Comparison of ENCODE assay signal across 15 mouse cellular contexts in genomic region chr5:114969064-114969463, GRCm38 (mm10). TPM values are rescaled to one million over a fixed set of nuclear protein-coding genes. Genes with fewer than 3 reads are reported as not detected.
A peak's percentile ranks its signal among the peaks of the same experiment; 100 is the strongest.
DNase-seq lines count a peak whose midpoint lies in the region; ATAC-seq and TF ChIP-seq lines count a peak whose summit lies in the region.
"Had no signal": no experiment of that assay in that cellular context is flagged by ENCODE, and none has a peak within 500 bp of the region (broad histone marks: within the 10 kb centered on the region; RNA-seq: fewer than 3 reads in every experiment).

No protein-coding gene starts in this region.

- H3K4me2 ChIP-seq in kidney, embryonic 14.5 days (replicated peaks; ENCODE audit: low read depth, low read length): peak overlapping the region; percentile 43
- H3K4me2 ChIP-seq in liver, embryonic 13.5 days: peak overlapping the region; percentile 46
- H3K4me2 ChIP-seq in hindbrain, embryonic 16.5 days (ENCODE audit: low read length): no peak overlapping the region

- H3K4me3 ChIP-seq in E14TG2a.4 (replicated peaks; ENCODE audit: low read length): peak overlapping the region; percentile 45
- peak overlapping the region; percentile 36 for H3K4me3 ChIP-seq in kidney, embryonic 14.5 days (ENCODE audit: low read length)
- peak overlapping the region; percentile 51 for H3K4me3 ChIP-seq in liver, embryonic 13.5 days (replicated peaks)
- no peak overlapping the region for H3K4me3 ChIP-seq in cerebellum, adult 2 months (replicated peaks; ENCODE audit: insufficient read depth, low read depth, low read length)
- no peak overlapping the region for H3K4me3 ChIP-seq in hindbrain, embryonic 16.5 days (ENCODE audit: low read length)
- H3K4me3 ChIP-seq: megakaryocyte, embryonic 14.5 days had no signal

- 5% methylated on average over 4 of the region's 4 CpGs for WGBS in kidney, embryonic 14.5 days
- 30% methylated on average over 4 of the region's 4 CpGs for WGBS in liver, embryonic 13.5 days (ENCODE audit: insufficient replicate concordance)
- 22% methylated on average over 4 of the region's 4 CpGs for WGBS in cerebellum, adult 2 months
- WGBS in hindbrain, embryonic 16.5 days: 9% methylated on average over 4 of the region's 4 CpGs

- H3K4me1 ChIP-seq in E14TG2a.4 (replicated peaks; ENCODE audit: low read depth, low read length): peaks cover 80% of the 10 kb centered on the region
- peaks cover 29% of the 10 kb centered on the region for H3K4me1 ChIP-seq in kidney, embryonic 14.5 days (ENCODE audit: control insufficient read depth, insufficient read depth, low read length)
- peaks cover 23% of the 10 kb centered on the region for H3K4me1 ChIP-seq in liver, embryonic 13.5 days (replicated peaks)
- 0 out of 2 replicates have a peak, but pooled peaks cover 5% of the 10 kb centered on the region for H3K4me1 ChIP-seq in cerebellum, adult 2 months (ENCODE audit: control insufficient read depth, insufficient read depth, low read length)
- H3K4me1 ChIP-seq in hindbrain, embryonic 16.5 days (ENCODE audit: control insufficient read depth, insufficient read depth, low read depth, low read length): no peaks in the 10 kb centered on the region

- 0 out of 2 replicates have a peak, but pooled peaks cover 6% of the 10 kb centered on the region for H3K27me3 ChIP-seq in E14TG2a.4 (ENCODE audit: insufficient read depth, low read length)
- no peaks in the 10 kb centered on the region for H3K27me3 ChIP-seq in kidney, embryonic 14.5 days (ENCODE audit: control insufficient read depth, insufficient read depth, low read length)
- H3K27me3 ChIP-seq in liver, embryonic 13.5 days: peaks cover 26% of the 10 kb centered on the region
- H3K27me3 ChIP-seq in cerebellum, adult 2 months (ENCODE audit: control insufficient read depth, insufficient read depth, low read length): no peaks in the 10 kb centered on the region
- H3K27me3 ChIP-seq in hindbrain, embryonic 16.5 days (replicated peaks; ENCODE audit: control insufficient read depth, insufficient read depth, low read length): peaks cover 10% of the 10 kb centered on the region

- peak overlapping the region; percentile 96 for H3K27ac ChIP-seq in kidney, embryonic 14.5 days (ENCODE audit: low read depth, low read length)
- H3K27ac ChIP-seq in liver, embryonic 13.5 days: peak overlapping the region; percentile 76
- no peak overlapping the region for H3K27ac ChIP-seq in cerebellum, adult 2 months (ENCODE audit: insufficient read depth, low read length)
- H3K27ac ChIP-seq in hindbrain, embryonic 16.5 days (ENCODE audit: low read depth, low read length): no peak overlapping the region

- peak; percentile 33 for ATAC-seq in kidney, embryonic 14.5 days (ENCODE audit: low FRiP score, low TSS enrichment)
- ATAC-seq in liver, embryonic 13.5 days (ENCODE audit: low read depth): no peak
- ATAC-seq in hindbrain, embryonic 16.5 days: no peak

- TF ChIP-seq CTCF in E14TG2a.4 (conservative IDR thresholded peaks at IDR 0.05; ENCODE audit: low read length): no peak
- no peak for TF ChIP-seq CTCF in cerebellum, adult 2 months (IDR thresholded peaks at IDR 0.05; ENCODE audit: borderline replicate concordance, insufficient read depth, low read depth, low read length)

- intact Hi-C loops in gastrocnemius, postnatal 36 days (cut with DNase I): no loop called here

- H3K9ac ChIP-seq in kidney, embryonic 14.5 days (ENCODE audit: low read depth, low read length): peak overlapping the region; percentile 62
- H3K9ac ChIP-seq in liver, embryonic 13.5 days: peak overlapping the region; percentile 68
- H3K9ac ChIP-seq in hindbrain, embryonic 16.5 days (ENCODE audit: low read depth, low read length): no peak overlapping the region

- no peaks in the 10 kb centered on the region for H3K9me3 ChIP-seq in E14TG2a.4 (ENCODE audit: low read length)
- no peaks in the 10 kb centered on the region for H3K9me3 ChIP-seq in kidney, embryonic 14.5 days (ENCODE audit: control insufficient read depth, low read length)
- H3K9me3 ChIP-seq in liver, embryonic 13.5 days (replicated peaks): no peaks in the 10 kb centered on the region
- no peaks in the 10 kb centered on the region for H3K9me3 ChIP-seq in hindbrain, embryonic 16.5 days (ENCODE audit: control insufficient read depth, low read length)
- H3K9me3 ChIP-seq: megakaryocyte, embryonic 14.5 days had no signal

- H3K36me3 ChIP-seq in E14TG2a.4 (ENCODE audit: insufficient read depth, low read length): no peaks in the 10 kb centered on the region
- H3K36me3 ChIP-seq in kidney, embryonic 14.5 days (ENCODE audit: control insufficient read depth, insufficient read depth, low read length): no peaks in the 10 kb centered on the region
- no peaks in the 10 kb centered on the region for H3K36me3 ChIP-seq in liver, embryonic 13.5 days
- H3K36me3 ChIP-seq in hindbrain, embryonic 16.5 days (ENCODE audit: control insufficient read depth, insufficient read depth, low read length): no peaks in the 10 kb centered on the region

- peak; percentile 45 for DNase-seq in R1 (ENCODE audit: low read depth, low spot score)
- DNase-seq in liver, embryonic 13.5 days: no peak
- no peak for DNase-seq in cerebellum, adult 2 months
- DNase-seq in layer of hippocampus, adult 9-11 months: no peak
- DNase-seq in gastrocnemius, postnatal 36 days: no peak
- DNase-seq: adrenal gland, postnatal 25 days; cerebellum, postnatal 36 days; heart, adult 18-20 months; heart, postnatal 36 days; thymus, adult 18-20 months had no signal

- no peak for TF ChIP-seq POLR2A in cerebellum, adult 2 months (IDR thresholded peaks at IDR 0.05; ENCODE audit: borderline replicate concordance, insufficient read depth, low read length)

RNA-seq across cellular contexts. Expression of gene Hnf1a, which starts 1.8 kb away (rescaled TPM):
- 5.4 and 6.8 TPM in 2 replicates for polyA plus RNA-seq in kidney, embryonic 14.5 days (2014; fragmentation: Nextera tagmentation; extraction: Ambion mirVana)
- polyA plus RNA-seq in liver, embryonic 13.5 days (2015; fragmentation: Nextera tagmentation; extraction: Ambion mirVana): 2.4 and 2.9 TPM in 2 replicates
- 0.05 TPM in 1 of 2 replicates, not detected in the other for polyA plus RNA-seq in cerebellum, adult 2 months (2012; rRNA removed)
- not detected in 2 replicates for polyA plus RNA-seq in hindbrain, embryonic 16.5 days (2015; fragmentation: Nextera tagmentation; extraction: Ambion mirVana)
- total RNA-seq in gastrocnemius, postnatal 36 days (2021): not detected
- total RNA-seq: adrenal gland, postnatal 25 days; heart, adult 18-20 months; heart, postnatal 36 days; left cerebral cortex, postnatal 36 days had no signal

RNA-seq across cellular contexts. Expression of gene 2210016L21Rik, which starts 27.1 kb away (rescaled TPM):
- polyA plus RNA-seq in kidney, embryonic 14.5 days (2014; fragmentation: Nextera tagmentation; extraction: Ambion mirVana): 51.1 and 58.9 TPM in 2 replicates
- polyA plus RNA-seq in liver, embryonic 13.5 days (2015; fragmentation: Nextera tagmentation; extraction: Ambion mirVana): 22.2 and 24.6 TPM in 2 replicates
- 137 and 141 TPM in 2 replicates for polyA plus RNA-seq in cerebellum, adult 2 months (2012; rRNA removed)
- 125 and 142 TPM in 2 replicates for polyA plus RNA-seq in hindbrain, embryonic 16.5 days (2015; fragmentation: Nextera tagmentation; extraction: Ambion mirVana)
- total RNA-seq in gastrocnemius, postnatal 36 days (2021): 10 to 100 TPM; 19.2 to 23.1 TPM

RNA-seq across cellular contexts. Expression of gene Sppl3, which starts 41.9 kb away (rescaled TPM):
- 23.9 and 26.1 TPM in 2 replicates for polyA plus RNA-seq in kidney, embryonic 14.5 days (2014; fragmentation: Nextera tagmentation; extraction: Ambion mirVana)
- 4.2 and 4.7 TPM in 2 replicates for polyA plus RNA-seq in liver, embryonic 13.5 days (2015; fragmentation: Nextera tagmentation; extraction: Ambion mirVana)
- polyA plus RNA-seq in cerebellum, adult 2 months (2012; rRNA removed): 64.2 and 65.0 TPM in 2 replicates
- polyA plus RNA-seq in hindbrain, embryonic 16.5 days (2015; fragmentation: Nextera tagmentation; extraction: Ambion mirVana): 17.3 and 19.1 TPM in 2 replicates
- 10 to 100 TPM; 19.6 to 21.3 TPM for total RNA-seq in gastrocnemius, postnatal 36 days (2021)

RNA-seq across cellular contexts. Expression of gene Oasl1, which starts 46.0 kb away (rescaled TPM):
- polyA plus RNA-seq in kidney, embryonic 14.5 days (2014; fragmentation: Nextera tagmentation; extraction: Ambion mirVana): 1.2 and 2.5 TPM in 2 replicates
- polyA plus RNA-seq in liver, embryonic 13.5 days (2015; fragmentation: Nextera tagmentation; extraction: Ambion mirVana): 0.52 and 0.54 TPM in 2 replicates
- polyA plus RNA-seq in cerebellum, adult 2 months (2012; rRNA removed): 0.36 and 0.46 TPM in 2 replicates
- 0.26 and 0.31 TPM in 2 replicates for polyA plus RNA-seq in hindbrain, embryonic 16.5 days (2015; fragmentation: Nextera tagmentation; extraction: Ambion mirVana)
- under 1 TPM in 1 of 2 experiments, not detected in 1; 0.59 TPM for total RNA-seq in gastrocnemius, postnatal 36 days (2021)
- total RNA-seq: left cerebral cortex, postnatal 36 days had no signal

Comparison
In these comparisons a context has a peak if more than half of its experiments do, and no peak if none do; other contexts are left out.
1. H3K4me3 ChIP-seq: peak in E14TG2a.4 (single experiment), kidney, embryonic 14.5 days (single experiment) and liver, embryonic 13.5 days (single experiment); none in cerebellum, adult 2 months (single experiment) and hindbrain, embryonic 16.5 days (single experiment).
2. H3K27ac ChIP-seq: peak in kidney, embryonic 14.5 days (single experiment) and liver, embryonic 13.5 days (single experiment); none in cerebellum, adult 2 months (single experiment) and hindbrain, embryonic 16.5 days (single experiment).